Mouse (Mus musculus) mouse trophoblast stem cell (cell line): ENCODE results near the gene Gtf3c2.

Experiments used
- in situ Hi-C, 2 experiments: fragments of 300-500 bp; cut with MseI, MboI; formaldehyde crosslinking; loops; 2 replicates in 1 of 2; 3 replicates in 1 of 2; pipeline ENCODE4 v1.15.1; 2025

Gtf3c2 gene

DNA sequence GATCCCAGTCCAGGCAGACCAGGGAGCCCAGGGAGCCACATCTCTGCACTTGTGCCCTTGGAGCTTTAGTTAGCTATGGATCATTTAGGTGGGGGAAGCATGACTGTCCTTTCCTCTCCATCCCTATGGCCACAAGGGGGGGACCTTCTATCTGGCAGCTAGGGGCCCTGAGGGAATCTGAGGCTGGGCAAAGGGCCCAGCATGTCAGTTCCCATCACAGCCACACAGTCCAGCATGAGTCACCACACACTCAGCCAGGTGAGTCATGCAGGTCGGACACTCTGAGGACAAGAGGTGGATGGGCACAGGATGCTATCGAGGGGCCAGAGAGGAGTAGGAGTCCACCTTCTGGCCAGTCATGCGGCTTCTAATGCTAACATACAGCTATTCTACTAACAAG lies 28.2 kb downstream of the Gtf3c2 start:
- in situ Hi-C loops, result no loop called here

DNA sequence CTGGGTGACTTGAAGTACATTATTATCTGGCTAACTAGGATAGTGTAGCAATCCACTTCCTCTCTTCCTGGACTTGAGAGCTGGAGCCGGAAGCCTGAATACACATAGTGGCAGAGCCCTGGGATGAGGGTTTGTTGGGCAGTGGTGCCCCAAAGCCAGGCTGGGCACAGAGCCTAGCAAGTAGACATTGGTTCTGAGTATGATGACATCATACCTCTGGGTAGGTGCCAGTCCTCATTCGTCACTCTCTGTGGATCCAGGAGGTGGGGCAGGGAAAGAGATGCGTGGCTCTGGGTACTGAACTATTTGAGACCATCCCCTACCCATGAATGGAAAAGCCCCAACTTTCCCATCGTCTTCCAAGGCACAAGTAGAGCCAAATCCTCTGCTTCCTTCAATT lies 30.2 kb downstream of the Gtf3c2 start:
- in situ Hi-C loops, result no loop called here

DNA sequence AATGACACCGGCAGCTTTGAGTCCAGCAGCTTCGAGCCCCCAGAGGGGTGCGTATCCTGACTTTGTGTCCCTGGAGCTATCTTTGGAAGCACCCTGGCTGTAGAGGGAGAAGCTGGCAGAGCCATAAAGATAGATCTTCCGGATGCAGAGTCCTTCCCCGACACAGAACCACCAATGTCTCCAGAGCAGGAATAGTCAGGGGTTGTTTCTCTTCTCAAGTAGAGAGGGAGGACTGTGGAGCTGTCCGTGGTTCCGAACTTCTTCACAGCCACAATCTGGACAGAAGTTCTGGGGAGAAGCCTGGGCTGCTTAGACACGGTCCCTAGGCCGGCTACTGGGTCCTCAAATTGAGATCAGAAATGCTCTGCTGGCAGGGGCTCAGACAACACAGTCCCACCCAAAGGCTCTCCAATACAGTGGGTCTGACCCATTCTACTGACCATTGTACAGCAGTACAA lies 40.9 kb downstream of the Gtf3c2 start:
- in situ Hi-C loops, result no loop called here

DNA sequence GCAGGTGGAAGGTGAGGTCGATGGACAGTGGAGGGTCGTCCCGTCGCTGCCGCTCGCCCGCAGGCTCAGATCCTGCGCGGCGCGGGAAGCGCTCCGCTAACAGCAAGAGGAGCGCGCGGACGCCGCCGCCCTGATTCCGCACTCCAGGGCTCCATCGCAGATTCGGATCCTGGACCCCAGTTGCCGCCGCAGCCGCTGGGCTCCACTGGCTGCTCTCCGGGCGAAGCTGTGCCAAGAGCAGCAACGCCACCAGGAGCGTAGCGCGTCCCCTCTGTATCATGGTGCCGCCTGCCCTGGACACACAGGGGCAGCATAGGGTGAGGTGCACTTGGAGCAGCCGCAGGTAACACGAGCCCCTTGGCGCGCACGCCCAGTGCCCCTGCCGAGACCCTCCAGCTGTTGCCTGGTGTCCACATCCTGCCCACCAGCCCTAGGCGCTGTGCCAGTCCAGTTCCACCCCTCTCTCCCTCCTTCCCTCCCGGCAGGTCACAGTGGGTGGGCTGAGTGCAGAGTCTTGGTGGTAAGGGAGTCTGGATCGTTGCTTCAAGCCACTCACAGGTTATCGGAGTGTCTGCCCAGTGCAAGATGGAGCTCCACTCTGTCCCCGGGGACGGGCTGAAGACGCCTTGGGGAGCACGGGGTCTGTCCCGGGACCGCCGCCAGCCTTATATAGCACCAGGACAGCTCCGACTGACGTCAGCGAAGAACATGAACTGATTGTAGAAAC lies 41.5 kb downstream of the Gtf3c2 start, which contains the start of gene Ucn:
Ucn (minus strand) TSS at position 589 of the 727 bp plus-strand sequence.
- in situ Hi-C loops, result no loop called here

DNA sequence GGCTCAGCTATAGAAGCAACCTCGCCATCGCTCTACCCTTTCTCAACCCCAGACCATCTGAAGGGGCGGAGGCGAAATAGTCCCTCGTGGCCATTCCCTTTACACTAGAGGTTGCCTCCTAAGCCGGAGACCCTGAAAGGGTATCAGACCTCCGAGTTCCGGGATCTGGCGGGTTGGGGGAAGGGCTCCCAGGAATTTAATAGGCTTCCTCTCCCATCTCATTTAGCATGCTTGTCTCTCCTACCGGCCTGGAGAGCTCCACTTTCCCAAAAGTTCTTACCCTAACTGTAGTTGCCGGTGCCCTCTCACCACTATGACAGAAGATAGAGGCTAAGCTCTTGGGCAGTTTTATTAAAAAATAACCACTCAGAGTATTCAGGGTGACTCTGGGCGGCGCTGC lies 42.3 kb downstream of the Gtf3c2 start:
- in situ Hi-C loops, result no loop called here

DNA sequence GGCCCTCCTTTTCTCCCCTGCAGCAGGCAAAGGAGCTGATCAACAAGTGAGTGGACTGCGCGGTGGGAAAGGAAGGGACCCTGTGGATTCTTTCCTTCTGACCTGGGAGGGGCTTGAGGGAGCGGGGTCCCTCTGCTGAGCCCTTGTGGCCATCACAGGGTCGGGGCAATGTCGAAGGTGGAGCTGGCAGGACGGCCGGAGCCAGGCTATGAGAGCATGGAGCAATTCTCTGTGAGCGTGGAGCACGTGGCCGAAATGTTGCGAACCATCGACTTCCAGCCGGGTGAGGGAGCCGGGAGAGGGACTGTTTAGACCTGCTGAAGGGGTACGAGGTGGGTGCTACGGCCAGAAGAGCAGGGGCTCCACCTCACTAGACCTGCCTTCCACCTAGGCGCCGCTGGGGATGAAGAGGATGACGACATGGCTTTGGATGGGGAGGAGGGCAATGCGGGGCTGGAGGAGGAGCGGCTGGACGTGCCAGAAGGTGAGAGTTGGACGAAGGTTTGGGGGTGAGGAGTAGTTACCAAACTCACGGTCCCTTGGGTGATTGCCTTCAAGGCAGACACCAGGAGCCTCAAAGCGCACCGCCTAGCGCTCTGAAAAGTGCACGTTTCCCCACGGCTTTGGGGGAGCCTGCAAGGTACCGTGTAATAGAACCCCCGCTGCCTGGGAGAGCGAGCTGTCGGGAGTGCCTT lies 43.1 kb downstream of the Gtf3c2 start:
- in situ Hi-C loops, result no loop called here

DNA sequence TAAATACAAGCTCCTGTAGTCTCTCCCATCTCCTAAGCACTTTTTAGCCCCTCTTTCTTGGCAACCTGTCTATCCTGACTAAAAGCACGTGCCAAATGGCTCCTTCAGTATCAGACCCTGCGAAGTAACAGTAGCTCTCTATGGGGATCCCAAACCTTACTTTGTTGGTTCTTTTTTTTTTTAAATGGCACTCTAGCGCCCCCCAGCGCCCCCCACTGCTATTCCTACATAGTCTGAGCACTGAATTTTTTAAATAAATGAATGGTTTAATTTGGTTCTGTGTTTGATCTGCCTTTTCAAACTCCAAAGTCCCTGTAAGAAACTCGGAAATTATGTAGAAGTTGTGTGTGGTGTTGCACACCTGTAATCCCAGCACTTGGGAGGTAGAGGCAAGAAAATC lies 53.9 kb downstream of the Gtf3c2 start:
- in situ Hi-C loops, result no loop called here

DNA sequence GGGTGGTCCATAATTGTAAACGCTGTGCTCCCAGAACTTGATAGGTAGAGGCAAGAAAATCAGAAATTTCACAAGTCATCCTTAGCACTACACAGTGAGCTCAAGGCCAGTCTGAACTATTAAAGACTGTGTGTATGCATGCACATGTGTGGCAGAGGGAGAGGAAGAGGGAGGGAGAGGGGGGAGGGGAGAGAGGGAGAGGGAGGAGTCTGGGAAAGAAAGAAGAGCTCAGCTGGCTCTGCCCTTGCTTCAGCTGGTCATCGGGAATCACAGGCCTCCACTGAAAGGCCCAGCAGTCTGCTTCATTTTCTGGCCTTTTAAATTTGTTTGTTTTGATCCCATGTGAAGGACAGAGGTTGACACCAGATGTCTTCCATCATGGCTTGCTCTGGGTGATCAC lies 56.5 kb downstream of the Gtf3c2 start:
- in situ Hi-C loops, result no loop called here

DNA sequence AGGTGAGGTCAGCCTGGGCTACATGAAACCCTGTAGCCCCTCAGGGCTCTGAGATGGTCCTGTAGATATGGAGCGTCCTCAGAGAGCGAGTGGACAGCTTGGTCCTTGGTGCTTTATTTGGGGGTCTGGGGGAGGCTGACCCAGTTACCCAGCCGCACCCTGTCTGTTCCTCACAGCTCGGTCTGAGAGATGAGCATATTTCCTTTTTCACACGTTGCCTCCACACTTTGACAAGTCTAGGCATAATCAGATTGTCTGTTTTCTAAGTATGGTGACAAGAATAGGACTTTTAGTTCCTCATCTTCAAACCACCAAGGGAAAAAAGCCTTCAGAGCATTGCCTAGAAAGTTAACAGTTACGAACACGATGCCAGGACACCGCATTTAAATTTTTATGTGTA lies 58.8 kb downstream of the Gtf3c2 start:
- in situ Hi-C loops, result no loop called here

DNA sequence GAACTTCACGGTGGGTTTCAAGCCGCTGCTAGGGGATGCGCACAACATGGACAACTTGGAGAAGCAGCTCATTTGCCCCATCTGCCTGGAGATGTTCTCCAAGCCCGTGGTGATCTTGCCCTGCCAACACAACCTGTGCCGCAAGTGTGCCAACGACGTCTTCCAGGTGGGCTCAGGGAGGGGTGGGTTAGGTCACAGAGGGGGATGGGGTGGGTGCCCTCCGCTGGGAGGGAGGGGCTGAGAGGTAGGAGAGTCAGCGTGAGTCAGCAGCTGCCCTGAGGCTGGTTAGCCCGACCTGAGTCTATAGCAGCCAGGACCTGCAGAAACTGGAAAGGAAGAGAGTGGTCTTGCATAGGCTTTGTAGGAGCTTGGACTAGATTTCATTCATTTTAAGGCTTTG lies 63.0 kb downstream of the Gtf3c2 start:
- in situ Hi-C loops, result no loop called here

DNA sequence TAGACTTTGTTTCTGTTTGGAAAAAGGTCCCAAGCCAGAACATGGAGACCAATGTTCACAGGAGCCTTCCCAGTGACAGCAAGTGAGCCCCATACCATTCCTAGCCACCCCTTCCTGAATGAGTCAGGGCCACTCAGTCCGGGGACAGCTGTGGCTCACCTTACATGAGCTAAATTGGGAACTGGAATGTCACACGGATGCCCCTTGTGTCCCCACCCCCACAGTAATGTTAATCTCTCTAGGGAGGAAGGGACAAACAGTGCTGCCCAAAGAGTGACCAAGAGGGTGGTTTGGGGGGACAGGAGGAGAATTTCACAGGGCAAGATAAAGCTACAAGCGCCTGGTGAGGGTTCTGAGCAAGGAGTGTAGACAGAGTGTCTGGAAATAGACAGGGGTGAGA lies 63.6 kb downstream of the Gtf3c2 start, which contains the start of gene Trim54:
Trim54 (plus strand) TSS at position 359 of the 400 bp plus-strand sequence.
- in situ Hi-C loops, result no loop called here

DNA sequence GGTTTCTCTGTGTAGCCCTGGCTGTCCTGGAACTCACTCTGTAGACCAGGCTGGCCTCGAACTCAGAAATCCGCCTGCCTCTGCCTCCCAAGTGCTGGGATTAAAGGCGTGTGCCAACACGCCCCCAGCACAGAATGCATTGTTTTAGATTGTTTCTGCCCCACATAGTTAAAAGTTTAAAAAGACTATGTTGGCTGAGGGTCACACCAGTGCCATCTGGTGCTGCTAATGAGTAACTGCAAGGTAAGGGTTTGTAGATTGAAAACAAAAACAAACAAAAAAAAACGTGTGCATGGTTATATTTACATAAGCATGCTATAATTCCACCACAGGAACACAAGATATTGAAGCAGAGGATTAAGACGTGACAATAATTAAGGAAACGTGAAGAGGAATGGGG lies 69.2 kb downstream of the Gtf3c2 start:
- in situ Hi-C loops, result no loop called here

DNA sequence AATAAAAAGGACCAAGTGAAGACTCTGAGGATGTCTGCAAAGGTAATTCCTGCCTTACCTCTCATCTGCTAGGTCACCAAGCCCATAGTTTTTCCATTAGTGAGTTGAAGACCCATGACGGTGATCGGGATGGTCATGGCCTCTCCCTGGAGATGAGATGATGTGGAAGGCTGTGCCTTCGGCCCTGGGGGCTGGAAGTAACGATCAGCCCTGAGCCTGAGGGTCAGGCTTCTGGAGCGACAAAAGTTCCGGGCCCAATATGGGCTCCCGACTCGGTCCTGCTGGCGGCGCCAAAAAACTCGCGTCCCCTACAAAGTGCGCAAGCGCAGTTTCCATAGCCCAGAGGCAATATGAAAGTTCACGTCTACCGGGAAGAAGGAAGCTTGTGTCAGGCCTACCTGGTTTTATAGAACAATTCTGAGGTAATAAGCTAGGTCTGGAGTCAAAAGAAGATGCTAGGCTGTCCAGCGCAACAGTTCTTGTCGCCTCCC lies 71.9 kb downstream of the Gtf3c2 start, which contains the start of gene Slc30a3:
Slc30a3 (minus strand) TSS at position 238 of the 491 bp plus-strand sequence.
- in situ Hi-C loops, result no loop called here
